Mouse (Mus musculus): ENCODE data around the gene D2hgdh. TPM values are rescaled to one million over a fixed set of nuclear protein-coding genes. Genes with fewer than 3 reads are reported as not detected.

D2hgdh gene
- 36.2 TPM for polyA plus RNA-seq (2017; shearing (Covaris generic))

GRCm38 (mm10) chr1:93824609-93825008 lies at the start of gene D2hgdh:
D2hgdh (plus strand) TSS chr1:93824909.

GRCm38 (mm10) chr1:93801741-93802238 lies 22.9 kb upstream of the D2hgdh start, which contains the start of gene Dtymk:
Dtymk (minus strand) TSS chr1:93801934.

DNA sequence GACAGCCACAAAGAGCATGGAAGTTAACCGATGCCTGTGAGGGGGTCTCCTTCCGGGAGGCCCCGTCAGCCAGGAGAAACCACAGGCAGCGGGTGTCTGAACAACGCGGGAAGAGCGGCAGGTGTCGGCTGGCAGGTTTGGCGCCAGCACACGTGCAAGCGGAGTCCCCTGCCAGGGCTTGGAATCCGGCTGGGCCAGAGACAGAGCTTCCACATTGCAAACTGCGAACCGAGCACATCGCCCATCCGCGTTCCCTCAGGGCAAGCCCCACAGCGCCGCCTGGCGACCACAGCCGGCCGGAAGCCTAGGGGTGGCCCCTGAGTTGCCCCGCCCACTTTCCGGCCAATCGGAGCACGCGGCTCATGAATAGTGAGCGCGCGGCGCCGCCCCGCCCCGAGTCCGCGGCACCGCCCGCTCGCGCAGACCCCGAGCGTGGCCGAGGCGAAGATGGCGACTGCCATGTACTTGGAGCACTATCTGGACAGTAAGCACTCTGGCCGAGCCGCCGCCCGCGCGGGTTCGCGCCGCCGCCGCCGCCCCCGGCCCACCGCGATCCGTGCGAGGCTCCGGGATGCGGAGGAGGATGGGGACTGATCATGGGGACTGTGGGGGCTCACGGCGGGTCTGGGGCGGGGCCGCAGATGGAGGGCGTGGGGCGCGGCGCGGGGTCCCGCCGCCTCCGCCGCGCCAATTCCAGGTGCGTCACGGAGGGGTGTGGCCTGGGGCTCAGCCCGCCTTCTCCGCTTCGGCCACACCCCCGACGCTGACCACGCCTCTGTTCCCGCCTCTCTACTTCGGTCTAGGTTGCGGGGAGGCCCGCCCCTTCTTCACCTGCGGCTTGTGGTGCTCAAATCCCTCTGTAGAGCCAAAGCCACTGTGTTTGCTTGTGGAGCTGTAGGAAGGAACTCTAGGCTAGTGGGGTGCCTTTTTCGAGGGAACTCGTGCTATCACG lies 20.9 kb upstream of the D2hgdh start, which contains the start of gene Ing5:
TSS of gene Ing5 (plus strand) at position 410 of the 952 bp plus-strand sequence.

DNA sequence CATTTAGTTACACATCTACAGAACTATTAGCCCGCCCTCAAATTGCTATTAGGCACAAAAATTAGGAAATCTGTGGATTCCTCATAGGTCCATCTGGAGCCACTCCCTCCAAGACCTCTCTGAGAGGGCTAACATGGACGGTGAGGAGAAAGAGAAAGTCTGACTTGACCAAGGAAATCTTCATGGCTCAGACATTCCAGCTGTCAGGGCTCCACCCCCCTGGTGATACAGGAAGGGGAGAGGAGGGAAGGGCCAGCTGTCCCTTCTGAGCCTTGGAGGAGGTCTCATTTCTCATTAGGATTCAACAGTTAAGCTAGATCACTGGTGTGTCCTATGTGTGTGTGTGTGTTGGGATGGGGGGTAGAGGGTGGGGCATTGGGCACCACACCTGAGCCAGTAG lies 36.3 kb downstream of the D2hgdh start, which contains the start of gene Gal3st2:
TSS of gene Gal3st2 (plus strand) at position 259 of the 400 bp plus-strand sequence.

Other genes starting within 250 kb of the D2hgdh start
- gene Stk25, start 166.2 kb upstream of the D2hgdh start, polyA plus RNA-seq (2017; shearing (Covaris generic)): 137 TPM
- gene Bok, start 139.2 kb upstream of the D2hgdh start, polyA plus RNA-seq (2017; shearing (Covaris generic)): not detected
- gene Atg4b, start 73.4 kb upstream of the D2hgdh start, polyA plus RNA-seq (2017; shearing (Covaris generic)): 122 TPM
- 21.0 TPM for gene Thap4, start 70.0 kb upstream of the D2hgdh start, polyA plus RNA-seq (2017; shearing (Covaris generic))
- 141 TPM for gene Dtymk, start 23.0 kb upstream of the D2hgdh start, polyA plus RNA-seq (2017; shearing (Covaris generic))
- gene Ing5, start 20.9 kb upstream of the D2hgdh start, polyA plus RNA-seq (2017; shearing (Covaris generic)): 29.4 TPM
- gene Gal3st2, start 36.4 kb downstream of the D2hgdh start, polyA plus RNA-seq (2017; shearing (Covaris generic)): not detected
- not detected for gene Gal3st2b, start 93.4 kb downstream of the D2hgdh start, polyA plus RNA-seq (2017; shearing (Covaris generic))
- 0.04 TPM for gene Gal3st2c, start 165.6 kb downstream of the D2hgdh start, polyA plus RNA-seq (2017; shearing (Covaris generic))
- not detected for gene Neu4, start 195.5 kb downstream of the D2hgdh start, polyA plus RNA-seq (2017; shearing (Covaris generic))
- gene Pdcd1, start 227.6 kb downstream of the D2hgdh start, polyA plus RNA-seq (2017; shearing (Covaris generic)): 207 TPM